Mouse (Mus musculus) layer of hippocampus, postnatal 10 days (tissue): ENCODE measurements around the gene Tlr12. TPM values are rescaled to one million over a fixed set of nuclear protein-coding genes. Genes with fewer than 3 reads are reported as not detected.
"Not testable (repeated sequence)": the region's sequence is repeated elsewhere in the genome, so short reads cannot be mapped to it uniquely, and the experiment has no call there.

ENCODE experiments used
- DNase-seq, 2 experiments: peaks; one replicate each; pipeline ENCODE4 v3.0.0; 2021; ENCODE audit warnings: low spot score in 2 of 2
- long read RNA-seq: library from polyadenylated mRNA; stranded (forward); transcript quantifications from one replicate; pipeline ENCODE4 v2.0.0, GENCODE M21; 2023
- total RNA-seq, 2 experiments: library from RNA; stranded (reverse); gene quantifications; 2 replicates each; pipeline ENCODE4 v1.2.3; 2021

The Tlr12 gene
- total RNA-seq, result 1 to 10 TPM in 1 of 2 experiments, under 1 TPM in 1; 0.87 to 1.8 TPM
- long read RNA-seq, partial matches to known transcripts, result 0 of 1 reads
- long read RNA-seq, other reads (novel, unspliced or antisense), result 0 of 1 reads

GRCm38 (mm10) chr4:128618246-128618911 is at the start of gene Tlr12:
TSS of gene Tlr12 (minus strand) at chr4:128618619.
- no peak for DNase-seq

GRCm38 (mm10) chr4:128667195-128667594 is 48.8 kb upstream of the Tlr12 start:
- DNase-seq, result not testable (repeated sequence)

DNA sequence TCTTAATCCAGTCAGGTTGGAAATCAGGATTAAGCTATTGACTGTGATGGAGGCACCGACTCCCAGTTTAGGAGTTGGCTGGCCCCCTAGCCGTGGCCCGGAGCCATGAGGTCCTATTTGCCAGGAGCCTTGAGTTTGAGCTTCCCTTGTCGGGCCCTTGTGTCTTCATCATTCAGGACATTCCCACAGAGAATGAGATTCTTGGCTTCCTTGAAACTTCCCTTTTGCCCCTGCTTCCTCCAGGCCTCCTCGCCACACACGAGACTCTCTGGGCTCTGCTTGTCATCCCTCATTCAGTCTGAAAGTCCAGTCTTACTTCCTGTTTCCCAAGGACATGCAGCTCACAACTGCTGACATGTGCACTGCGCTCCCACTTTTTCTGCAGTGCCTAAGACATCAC is 47.9 kb upstream of the Tlr12 start:
- peak in 1 of 2 experiments; percentile 47 for DNase-seq

DNA sequence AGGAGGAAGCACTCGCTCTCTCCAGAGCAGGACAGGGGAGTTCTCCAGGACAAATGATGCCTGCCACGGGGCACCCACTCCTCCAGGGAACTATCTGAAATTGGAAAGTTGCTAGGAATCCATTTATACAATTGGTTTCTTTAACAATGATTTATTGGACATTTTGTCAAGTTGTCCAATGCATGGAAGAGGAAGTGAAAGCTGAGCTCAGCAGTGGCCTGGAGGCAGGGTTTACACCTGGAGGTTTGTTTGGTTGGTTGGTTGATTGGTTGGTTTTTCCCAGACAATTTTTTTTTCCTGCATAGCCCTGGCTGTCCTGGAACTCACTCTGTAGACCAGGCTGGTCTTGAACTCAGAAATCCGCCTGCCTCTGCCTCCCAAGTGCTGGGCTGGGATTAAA is 45.6 kb upstream of the Tlr12 start:
- no peak for DNase-seq

GRCm38 (mm10) chr4:128661063-128661462 is 42.6 kb upstream of the Tlr12 start:
- no peak for DNase-seq

DNA sequence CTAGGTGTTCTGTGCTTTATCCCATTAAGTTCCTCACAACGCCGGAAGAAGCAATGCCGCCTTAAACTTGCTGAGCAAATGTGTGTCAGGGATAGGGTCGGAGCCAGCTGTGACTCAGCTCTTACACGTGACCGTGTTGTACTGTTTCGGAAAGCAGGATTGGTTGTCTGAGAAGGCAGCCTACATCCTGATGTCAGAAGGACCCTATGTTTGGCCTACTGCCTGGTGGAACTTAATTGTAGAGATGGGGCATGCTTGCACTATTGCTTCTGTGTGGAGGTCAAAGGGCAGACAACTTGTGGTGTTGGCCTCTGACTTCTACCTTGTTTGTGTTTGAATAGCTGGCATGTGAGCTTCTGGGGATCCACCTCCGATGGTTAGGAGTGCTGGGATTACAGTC is 41.8 kb upstream of the Tlr12 start:
- no peak for DNase-seq

- no peak for DNase-seq
Measured at GRCm38 (mm10) chr4:128655446-128655845, 37.0 kb upstream of the Tlr12 start.

DNA sequence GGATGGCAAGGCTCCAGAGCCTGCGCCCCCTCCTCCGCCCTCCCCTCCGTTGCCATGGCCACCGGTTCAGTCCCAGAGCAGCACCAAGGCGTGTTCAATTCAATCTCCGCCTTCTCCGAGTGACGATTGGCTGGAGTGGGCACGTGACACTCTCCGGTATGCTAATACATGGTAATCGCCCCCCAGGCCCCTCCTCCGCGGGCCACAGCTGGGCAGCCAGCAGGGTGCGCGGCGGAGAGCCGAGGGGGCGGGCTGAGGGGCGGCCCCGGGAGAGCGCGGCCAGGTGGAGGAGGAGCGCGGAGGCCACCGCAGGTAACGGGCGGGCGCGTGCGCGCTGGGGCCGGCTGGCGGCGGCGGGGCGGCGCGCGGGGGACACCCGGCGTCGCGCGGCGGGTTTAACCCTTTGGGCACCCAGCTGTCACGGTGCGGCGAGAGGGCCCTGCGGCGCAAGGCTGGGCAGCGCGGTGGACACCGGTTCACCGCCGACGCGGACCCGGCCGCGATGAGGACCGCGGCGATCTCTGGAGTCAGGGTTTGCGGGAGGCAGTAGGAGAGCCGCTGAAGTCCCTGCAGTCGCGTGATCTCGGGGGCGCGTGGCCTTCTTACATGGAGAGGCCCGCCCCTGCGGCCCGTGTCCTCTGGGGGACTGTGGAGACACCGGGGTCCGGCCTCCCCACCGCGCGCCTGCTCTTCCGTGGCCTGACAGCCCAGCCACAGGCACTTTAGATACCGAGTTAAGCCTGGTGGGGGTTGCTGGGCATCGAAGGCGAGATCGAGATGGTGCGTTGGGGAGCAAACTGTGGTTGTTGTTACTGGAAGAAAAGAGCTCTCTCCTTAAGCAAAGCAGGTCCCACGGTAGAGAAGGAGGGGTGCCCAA is 36.3 kb upstream of the Tlr12 start, which contains the start of gene Phc2:
TSS of gene Phc2 (plus strand) at position 198 of the 877 bp plus-strand sequence.
- DNase-seq, result peak; percentile 95 to 96

- DNase-seq, result no peak
Measured at GRCm38 (mm10) chr4:128652584-128653298, 34.3 kb upstream of the Tlr12 start.

DNA sequence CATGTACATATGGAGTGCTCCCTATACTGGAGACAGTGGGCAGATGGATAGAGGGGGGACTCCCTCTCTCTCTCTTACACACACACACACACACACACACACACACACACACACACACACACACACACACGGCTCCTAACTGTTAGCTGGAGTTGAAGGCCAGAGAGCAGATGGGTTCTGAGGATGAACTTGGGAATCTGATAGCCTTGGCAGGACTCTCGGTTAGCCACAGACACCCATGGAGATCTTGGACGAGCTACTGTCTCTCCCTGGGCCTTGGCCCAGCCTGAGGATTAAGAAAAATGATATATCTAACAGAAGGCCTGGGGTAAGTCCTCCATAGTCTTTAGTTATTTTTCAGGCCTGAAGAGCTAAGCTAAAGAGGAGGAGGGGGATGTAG is 33.1 kb upstream of the Tlr12 start:
- DNase-seq, result no peak

GRCm38 (mm10) chr4:128648567-128649255 is 30.3 kb upstream of the Tlr12 start:
- DNase-seq, result no peak

- no peak for DNase-seq
Measured at GRCm38 (mm10) chr4:128646762-128647161, 28.3 kb upstream of the Tlr12 start.

GRCm38 (mm10) chr4:128645896-128646295 is 27.5 kb upstream of the Tlr12 start:
- DNase-seq, result no peak

- DNase-seq, result no peak
Measured at GRCm38 (mm10) chr4:128641766-128642717, 23.6 kb upstream of the Tlr12 start.

GRCm38 (mm10) chr4:128638265-128638923 is 20.0 kb upstream of the Tlr12 start:
- no peak for DNase-seq

- no peak for DNase-seq
Measured at GRCm38 (mm10) chr4:128637250-128637649, 18.8 kb upstream of the Tlr12 start.

DNA sequence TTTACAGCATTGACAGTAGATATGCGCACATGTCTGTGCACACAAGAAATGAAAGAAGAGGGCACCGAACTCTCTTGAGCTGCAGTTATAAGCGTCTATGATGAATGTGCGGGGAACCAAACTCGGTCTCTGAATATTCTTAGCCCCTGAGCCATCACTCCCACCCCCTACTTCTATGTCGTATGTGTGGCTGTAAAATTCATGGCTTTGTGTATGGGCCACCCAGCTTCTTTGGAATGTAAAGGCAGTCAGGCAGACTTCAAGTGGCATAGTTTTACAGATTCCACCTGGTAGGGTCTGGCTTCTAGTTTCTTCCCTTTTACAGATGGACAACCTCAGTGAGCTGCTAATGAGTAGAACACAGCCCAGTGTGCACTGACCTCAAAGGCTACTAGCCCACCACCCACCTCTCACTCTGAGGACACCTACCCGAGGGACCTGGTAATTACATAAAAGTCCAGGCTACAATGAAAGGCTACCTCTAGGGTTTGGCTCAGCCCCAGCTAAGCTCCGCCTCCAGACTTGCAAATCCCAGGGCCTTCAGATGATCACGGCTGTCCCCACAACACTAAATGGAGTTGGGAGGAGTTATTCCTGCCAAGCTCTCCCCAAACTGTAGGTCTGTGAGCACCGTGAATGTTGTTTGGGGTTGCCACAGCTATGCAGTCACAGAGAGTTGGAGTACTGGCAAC is 17.6 kb upstream of the Tlr12 start:
- no peak for DNase-seq

- no peak for DNase-seq
Measured at GRCm38 (mm10) chr4:128635451-128635850, 17.0 kb upstream of the Tlr12 start.

DNA sequence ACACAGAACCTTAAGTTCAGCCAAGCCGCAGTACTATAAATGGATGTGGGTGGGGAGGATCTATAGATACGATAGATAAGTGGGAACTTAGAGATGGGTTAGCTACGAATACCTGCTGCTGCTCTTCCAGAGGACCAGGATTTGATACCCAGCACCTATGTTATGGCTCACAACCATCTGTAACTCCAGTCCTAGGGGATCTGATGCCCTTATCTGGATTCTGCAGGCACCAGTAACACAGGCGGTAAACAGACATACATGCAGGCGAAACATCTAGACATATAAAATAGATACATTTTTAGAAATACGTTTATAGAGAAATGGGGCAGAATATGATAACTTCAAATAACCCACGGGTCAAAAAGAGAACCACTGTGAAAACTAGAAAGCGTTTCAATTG is 2.7 kb upstream of the Tlr12 start:
- DNase-seq, result no peak
